Mouse (Mus musculus): Measurements from ENCODE around the gene Iqgap2.

DNA sequence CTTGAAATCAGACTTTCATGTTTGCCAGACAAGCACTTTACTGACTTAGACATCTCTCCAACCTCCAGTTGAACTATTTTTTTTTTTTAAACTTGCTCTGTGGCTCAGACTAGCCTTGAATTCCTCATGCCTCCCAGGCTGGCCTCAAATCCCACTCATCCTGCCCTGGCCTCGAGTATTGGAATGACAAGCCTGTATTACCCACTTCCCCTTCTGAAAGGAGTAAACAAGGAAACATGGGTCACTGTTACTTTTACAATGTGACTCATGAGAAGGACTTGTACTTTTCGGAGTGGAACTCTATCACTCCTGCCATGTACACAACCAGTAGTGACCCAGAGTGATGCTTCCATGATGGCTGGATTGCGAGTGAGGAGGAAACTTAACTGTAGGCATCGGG lies 3.6 kb downstream of the Iqgap2 start:
- TF ChIP-seq POLR2A (IDR thresholded peaks at IDR 0.05; ENCODE audit: borderline replicate concordance, extremely low read depth, insufficient read depth, insufficient read length, poor library complexity, severe bottlenecking): no peak
- TF ChIP-seq CTCF (IDR thresholded peaks at IDR 0.05; ENCODE audit: borderline replicate concordance, extremely low read depth, insufficient read depth, insufficient read length): no peak

Data from brain, embryonic 14.5 days (tissue).